Mouse (Mus musculus) testis, postnatal 14 days (tissue): ENCODE data around the gene Dctpp1.

Experiments used
- DNase-seq: peaks from one replicate; pipeline ENCODE4 v3.0.0; 2021; ENCODE audit warnings: low spot score

The Dctpp1 gene

GRCm38 (mm10) chr7:127231376-127231775, 29.1 kb downstream of the Dctpp1 start:
- DNase-seq: no peak

GRCm38 (mm10) chr7:127228615-127229303, 31.8 kb downstream of the Dctpp1 start:
- DNase-seq: peak; percentile 54

GRCm38 (mm10) chr7:127225147-127225995, 35.1 kb downstream of the Dctpp1 start:
- no peak for DNase-seq

- DNase-seq: no peak
Observed at GRCm38 (mm10) chr7:127224616-127225015, 35.9 kb downstream of the Dctpp1 start.

GRCm38 (mm10) chr7:127223515-127224478, 36.7 kb downstream of the Dctpp1 start:
- DNase-seq: no peak

GRCm38 (mm10) chr7:127223106-127223505, 37.4 kb downstream of the Dctpp1 start:
- no peak for DNase-seq

GRCm38 (mm10) chr7:127220440-127220839, 40.1 kb downstream of the Dctpp1 start:
- DNase-seq: no peak

- no peak for DNase-seq
Observed at GRCm38 (mm10) chr7:127218670-127219069, 41.8 kb downstream of the Dctpp1 start.

- no peak for DNase-seq
Observed at GRCm38 (mm10) chr7:127217901-127218642, 42.4 kb downstream of the Dctpp1 start.

GRCm38 (mm10) chr7:127217475-127217874, 43.0 kb downstream of the Dctpp1 start:
- DNase-seq: no peak

- DNase-seq: no peak
Observed at GRCm38 (mm10) chr7:127216307-127216706, 44.2 kb downstream of the Dctpp1 start.

- DNase-seq: peak; percentile 75
Observed at GRCm38 (mm10) chr7:127214981-127215871, 45.3 kb downstream of the Dctpp1 start.

GRCm38 (mm10) chr7:127214521-127214920, 46.0 kb downstream of the Dctpp1 start:
- no peak for DNase-seq

- no peak for DNase-seq
Observed at GRCm38 (mm10) chr7:127213930-127214329, 46.6 kb downstream of the Dctpp1 start.

- no peak for DNase-seq
Observed at GRCm38 (mm10) chr7:127213485-127213884, 47.0 kb downstream of the Dctpp1 start.

GRCm38 (mm10) chr7:127212432-127213250, 47.9 kb downstream of the Dctpp1 start:
- no peak for DNase-seq

- DNase-seq: no peak
Observed at GRCm38 (mm10) chr7:127211014-127211745, 49.3 kb downstream of the Dctpp1 start.

GRCm38 (mm10) chr7:127210266-127210665, 50.2 kb downstream of the Dctpp1 start:
- DNase-seq: no peak

GRCm38 (mm10) chr7:127209851-127210250, 50.7 kb downstream of the Dctpp1 start:
- DNase-seq: no peak
